In the genomic region with DNA sequence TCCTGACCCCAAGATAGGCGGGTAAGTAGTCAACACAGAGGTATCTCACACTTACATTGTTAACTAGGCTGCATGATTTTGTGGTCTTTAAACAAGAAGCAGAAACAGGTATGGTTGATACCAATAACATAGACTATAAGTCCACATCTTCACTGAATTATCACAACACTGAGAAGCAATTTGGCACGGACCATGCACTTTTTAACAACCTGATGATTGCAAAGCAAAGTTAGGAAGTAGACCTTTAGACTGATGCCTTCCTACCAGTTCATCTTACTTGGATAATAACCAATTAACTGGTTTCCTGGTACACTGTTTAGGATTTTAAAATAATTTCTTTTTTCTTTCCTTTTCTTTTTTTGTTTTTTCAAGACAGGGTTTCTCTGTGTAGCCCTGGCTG, we compare ENCODE assay signal across 9 mouse cellular contexts. TPM values are rescaled to one million over a fixed set of nuclear protein-coding genes. Genes with fewer than 3 reads are reported as not detected.
A peak's percentile ranks its signal among the peaks of the same experiment; 100 is the strongest.
DNase-seq lines count a peak whose midpoint lies in the region; ATAC-seq and TF ChIP-seq lines count a peak whose summit lies in the region.
"Had no signal": no experiment of that assay in that cellular context is flagged by ENCODE, and none has a peak within 500 bp of the region (broad histone marks: within the 10 kb centered on the region; RNA-seq: fewer than 3 reads in every experiment).

No protein-coding gene starts in this region.

- WGBS in heart, embryonic 10.5 days = 87% methylated on average over 2 of the region's 2 CpGs
- 88% methylated on average over 2 of the region's 2 CpGs for WGBS in lung, embryonic 14.5 days
- 57% methylated on average over 2 of the region's 2 CpGs for WGBS in liver, embryonic 15.5 days (ENCODE audit: insufficient replicate concordance)

- peaks cover 14% of the 10 kb centered on the region for H3K4me1 ChIP-seq in heart, embryonic 10.5 days
- H3K4me1 ChIP-seq in lung, embryonic 14.5 days (ENCODE audit: insufficient read depth) = 0 out of 2 replicates have a peak, but pooled peaks cover 6% of the 10 kb centered on the region
- H3K4me1 ChIP-seq in embryonic fibroblast, embryonic 13.5 days (ENCODE audit: control insufficient read depth, insufficient read depth, low read length) = 0 out of 2 replicates have a peak, but pooled peaks cover 5% of the 10 kb centered on the region
- H3K4me1 ChIP-seq in liver, embryonic 15.5 days (replicated peaks) = peaks cover 41% of the 10 kb centered on the region

- no peaks in the 10 kb centered on the region for H3K9me3 ChIP-seq in heart, embryonic 10.5 days
- H3K9me3 ChIP-seq in lung, embryonic 14.5 days (ENCODE audit: low read depth, low read length) = no peaks in the 10 kb centered on the region
- no peaks in the 10 kb centered on the region for H3K9me3 ChIP-seq in liver, embryonic 15.5 days (replicated peaks)

- no peaks in the 10 kb centered on the region for H3K36me3 ChIP-seq in heart, embryonic 10.5 days
- H3K36me3 ChIP-seq in lung, embryonic 14.5 days (ENCODE audit: insufficient read depth) = no peaks in the 10 kb centered on the region
- H3K36me3 ChIP-seq in liver, embryonic 15.5 days (replicated peaks) = no peaks in the 10 kb centered on the region

- no peaks in the 10 kb centered on the region for H3K27me3 ChIP-seq in heart, embryonic 10.5 days (ENCODE audit: insufficient read depth, poor library complexity, severe bottlenecking)
- H3K27me3 ChIP-seq in lung, embryonic 14.5 days (ENCODE audit: insufficient read depth, low read length) = no peaks in the 10 kb centered on the region
- no peaks in the 10 kb centered on the region for H3K27me3 ChIP-seq in liver, embryonic 15.5 days

- peak overlapping the region; percentile 81; the same call in 1 of the 2 replicates for H3K4me3 ChIP-seq in heart, embryonic 10.5 days
- peak overlapping the region; percentile 69; the same call in 1 of the 2 replicates for H3K4me3 ChIP-seq in lung, embryonic 14.5 days (ENCODE audit: low read depth, low read length)
- peak overlapping the region; percentile 76 for H3K4me3 ChIP-seq in embryonic fibroblast, embryonic 13.5 days (ENCODE audit: insufficient read depth, low read length)
- H3K4me3 ChIP-seq in liver, embryonic 15.5 days (replicated peaks) = peak overlapping the region; percentile 71; the same call in 1 of the 2 replicates

- no peak for TF ChIP-seq CTCF in lung, embryonic 14.5 days (IDR thresholded peaks at IDR 0.05; ENCODE audit: low read depth)
- TF ChIP-seq CTCF in embryonic fibroblast, embryonic 13.5 days (IDR thresholded peaks at IDR 0.05; ENCODE audit: borderline replicate concordance, insufficient read depth, low read length) = no peak

- ATAC-seq in lung, embryonic 14.5 days (ENCODE audit: insufficient read depth) = no peak
- ATAC-seq in liver, embryonic 15.5 days (ENCODE audit: insufficient read depth) = no peak

- intact Hi-C loops in heart, postnatal 25 days (cut with DNase I) = loop anchor here (2.0 to 5.0 kb wide), 2 partner anchors 71 to 104 kb away; a partner anchor contains a TSS

- no peak overlapping the region; the same call in 1 of the 2 replicates for H3K9ac ChIP-seq in lung, embryonic 14.5 days
- no peak overlapping the region for H3K9ac ChIP-seq in liver, embryonic 15.5 days

- 0 out of 2 replicates have a peak, but pooled peaks have one; percentile 13 for TF ChIP-seq POLR2A in embryonic fibroblast, embryonic 13.5 days (IDR thresholded peaks at IDR 0.05; ENCODE audit: low read depth, low read length)

- no peak overlapping the region for H3K27ac ChIP-seq in heart, embryonic 10.5 days
- no peak overlapping the region for H3K27ac ChIP-seq in lung, embryonic 14.5 days (ENCODE audit: low read depth)
- H3K27ac ChIP-seq in embryonic fibroblast, embryonic 13.5 days (ENCODE audit: insufficient read depth, low read length) = no peak overlapping the region
- H3K27ac ChIP-seq in liver, embryonic 15.5 days (replicated peaks) = no peak overlapping the region

- peak overlapping the region; percentile 80 for H3K4me2 ChIP-seq in lung, embryonic 14.5 days
- H3K4me2 ChIP-seq in liver, embryonic 15.5 days = peak overlapping the region; percentile 94

- DNase-seq in heart, embryonic 10.5 days (ENCODE audit: low spot score) = no peak
- DNase-seq in heart, postnatal 25 days (ENCODE audit: low spot score) = no peak
- DNase-seq in lung, embryonic 14.5 days = no peak
- DNase-seq in lung, postnatal 14 days = no peak
- DNase-seq in frontal cortex, postnatal 25 days (ENCODE audit: low spot score in 2 of 2) = no peak
- DNase-seq in right cerebral cortex, postnatal 4 days = no peak
- DNase-seq: lung, adult 18-20 months had no signal

RNA-seq across cellular contexts. Expression of a gene that starts 1.1 kb away (rescaled TPM):
- polyA plus RNA-seq in heart, embryonic 10.5 days (2016; fragmentation: Nextera tagmentation; extraction: Ambion mirVana) = 11.8 and 13.1 TPM in 2 replicates
- 1 to 10 TPM; 2.5 to 2.6 TPM for total RNA-seq in heart, postnatal 25 days (2021)
- 14.0 and 14.5 TPM in 2 replicates for polyA plus RNA-seq in lung, embryonic 14.5 days (2014; fragmentation: Nextera tagmentation; extraction: Ambion mirVana)
- polyA plus RNA-seq in embryonic fibroblast, embryonic 13.5 days (2011; ENCODE audit: insufficient read length, low read depth, missing spikeins) = 25.5 and 32.7 TPM in 2 replicates
- 2.7 and 3.6 TPM in 2 replicates for polyA plus RNA-seq in liver, embryonic 15.5 days (2015; fragmentation: Nextera tagmentation; extraction: Ambion mirVana)
